Mouse (Mus musculus) cerebellum, postnatal 10 days (tissue): Measurements from ENCODE around the gene Commd1.

ENCODE experiments used
- DNase-seq, 2 experiments: peaks; one replicate each; pipeline ENCODE4 v3.0.0; 2021; ENCODE audit warnings: mixed read lengths in 2 of 2

The Commd1 gene

DNA sequence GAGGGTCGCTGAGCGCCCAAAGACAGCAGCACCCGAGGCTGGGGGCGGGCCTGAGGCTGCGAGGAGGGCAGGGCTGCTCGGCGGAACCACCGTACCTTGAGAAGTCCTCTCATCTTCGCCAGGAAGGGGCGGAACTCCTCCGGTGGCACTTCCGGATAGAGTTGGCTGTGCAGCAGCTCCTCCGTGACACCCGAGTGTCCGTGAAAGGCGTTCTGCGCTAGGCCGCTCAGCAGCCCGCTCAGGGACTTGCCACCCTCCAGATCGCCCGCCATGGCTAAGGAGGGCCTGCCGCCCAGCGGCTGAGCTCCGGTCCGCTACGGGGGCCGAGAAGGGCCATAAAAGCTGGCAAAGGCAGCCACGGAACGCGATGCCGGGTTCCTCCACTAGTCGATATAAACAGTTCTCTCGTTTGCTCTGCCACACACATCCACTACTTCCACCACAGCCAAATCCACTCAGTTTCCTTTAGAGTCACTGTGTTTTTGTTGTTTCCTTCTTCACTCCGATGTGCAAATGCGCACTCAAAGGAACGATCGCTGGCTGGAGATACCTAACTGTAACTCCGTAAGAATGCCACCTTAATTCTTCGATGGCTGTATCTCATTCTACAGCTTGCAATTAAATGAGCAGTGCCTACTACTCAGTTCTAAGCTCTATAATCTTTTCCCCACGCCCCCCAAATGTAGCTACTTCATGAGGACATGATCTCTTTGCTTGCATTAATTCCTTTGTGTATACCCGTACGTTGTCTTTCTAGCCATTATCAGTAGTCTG is at the start of gene Commd1, which contains the start of gene Gm28048:
Gene Commd1, minus strand, starts transcription at position 399 of the 774 bp plus-strand sequence.
Gene Gm28048, minus strand, starts transcription at position 107 of the 774 bp plus-strand sequence.
- DNase-seq = peak; percentile 99

DNA sequence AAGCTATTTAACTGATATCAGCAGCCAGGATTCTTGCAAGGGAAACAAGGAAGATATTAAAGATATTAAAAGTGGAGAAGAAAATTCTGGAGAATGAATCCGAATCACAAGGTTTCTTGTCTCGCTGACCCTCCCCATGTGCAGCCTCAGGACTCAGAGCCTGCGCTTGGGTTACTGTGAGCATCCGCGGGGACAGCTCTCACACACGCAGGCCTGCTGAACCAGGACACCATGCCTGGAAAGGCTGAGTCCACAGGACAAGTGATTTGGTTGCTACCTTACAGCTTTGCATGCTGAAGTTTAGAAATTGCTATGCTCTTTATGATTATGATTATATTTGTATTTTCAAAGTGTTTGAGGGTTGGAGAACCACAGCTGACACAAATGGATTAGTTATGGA is 47.2 kb upstream of the Commd1 start:
- DNase-seq = no peak

DNA sequence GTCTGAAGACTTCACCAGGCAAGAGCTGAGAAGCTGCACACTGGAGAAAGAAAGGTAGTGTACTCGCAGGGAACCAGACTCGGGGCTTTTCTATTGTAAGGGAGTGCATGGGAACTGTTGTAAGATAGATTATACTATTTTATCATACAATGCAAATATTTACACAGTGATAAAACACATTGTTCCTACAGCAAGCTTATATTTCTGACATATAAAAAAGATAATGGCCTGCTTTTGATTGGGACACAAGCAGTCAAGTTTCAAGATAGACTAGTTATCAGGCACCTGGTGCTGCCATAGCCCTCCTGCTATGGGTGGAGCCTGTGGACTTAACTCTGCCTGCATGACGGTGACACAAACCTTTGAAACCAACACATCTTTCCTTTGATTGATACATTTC is 46.8 kb upstream of the Commd1 start:
- no peak for DNase-seq

DNA sequence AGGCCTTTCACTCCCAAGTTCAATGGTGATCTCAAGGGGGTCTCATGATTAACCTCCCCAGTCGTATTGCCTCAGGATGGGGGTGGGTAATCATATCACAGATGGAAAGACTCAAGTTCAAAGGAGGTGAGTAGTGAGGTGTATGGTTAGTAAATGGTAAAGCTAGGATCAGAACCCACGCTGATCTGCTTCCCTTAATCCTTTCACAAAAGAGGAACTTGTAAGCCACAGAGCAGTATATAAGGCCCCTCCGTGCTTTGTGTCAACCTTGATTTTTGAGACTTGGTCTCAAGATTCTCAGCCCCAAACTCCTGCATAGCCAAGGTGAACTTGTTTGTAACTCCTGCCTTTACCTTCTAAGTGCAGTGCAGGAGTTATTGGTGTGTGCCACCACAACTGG is 42.0 kb upstream of the Commd1 start:
- no peak for DNase-seq

DNA sequence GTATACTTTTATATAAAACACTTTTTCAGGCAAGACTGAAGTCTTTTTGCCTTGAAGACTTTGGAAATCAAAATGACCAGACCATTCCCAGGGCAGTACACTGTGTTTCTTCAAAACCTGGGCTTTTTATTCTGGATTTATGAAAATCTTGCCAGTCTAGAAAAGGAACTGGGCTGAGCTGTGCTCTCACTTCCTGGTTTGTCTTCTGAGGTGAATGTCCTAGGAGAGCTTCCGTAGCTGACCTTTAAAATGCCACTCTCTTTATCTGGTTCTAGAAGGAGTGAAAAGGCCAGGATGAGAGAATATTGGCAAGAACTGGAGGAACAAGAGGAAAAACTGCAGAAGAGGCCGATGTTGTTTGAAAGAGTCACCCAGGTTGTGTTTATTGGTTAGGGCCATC is 41.0 kb upstream of the Commd1 start:
- no peak for DNase-seq

DNA sequence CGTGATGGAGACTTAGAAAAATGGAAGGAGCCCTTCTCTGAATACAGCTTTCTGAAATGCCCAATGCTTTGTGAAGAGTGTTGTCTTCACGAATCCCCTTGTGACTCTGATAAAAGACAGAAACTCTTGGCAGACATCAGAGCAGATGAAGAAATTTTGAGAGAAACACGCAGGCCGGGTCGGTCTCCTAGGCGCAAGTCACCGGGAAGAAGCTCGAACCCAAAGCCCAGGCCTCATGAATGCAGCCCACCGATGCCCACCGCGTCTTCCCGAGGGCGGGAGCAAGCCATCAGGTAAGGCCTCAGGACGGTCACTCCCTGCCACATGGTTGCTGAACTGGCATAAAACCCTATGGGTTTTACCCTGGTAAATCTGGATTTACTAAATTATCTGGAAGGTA is 38.7 kb upstream of the Commd1 start:
- DNase-seq = no peak

DNA sequence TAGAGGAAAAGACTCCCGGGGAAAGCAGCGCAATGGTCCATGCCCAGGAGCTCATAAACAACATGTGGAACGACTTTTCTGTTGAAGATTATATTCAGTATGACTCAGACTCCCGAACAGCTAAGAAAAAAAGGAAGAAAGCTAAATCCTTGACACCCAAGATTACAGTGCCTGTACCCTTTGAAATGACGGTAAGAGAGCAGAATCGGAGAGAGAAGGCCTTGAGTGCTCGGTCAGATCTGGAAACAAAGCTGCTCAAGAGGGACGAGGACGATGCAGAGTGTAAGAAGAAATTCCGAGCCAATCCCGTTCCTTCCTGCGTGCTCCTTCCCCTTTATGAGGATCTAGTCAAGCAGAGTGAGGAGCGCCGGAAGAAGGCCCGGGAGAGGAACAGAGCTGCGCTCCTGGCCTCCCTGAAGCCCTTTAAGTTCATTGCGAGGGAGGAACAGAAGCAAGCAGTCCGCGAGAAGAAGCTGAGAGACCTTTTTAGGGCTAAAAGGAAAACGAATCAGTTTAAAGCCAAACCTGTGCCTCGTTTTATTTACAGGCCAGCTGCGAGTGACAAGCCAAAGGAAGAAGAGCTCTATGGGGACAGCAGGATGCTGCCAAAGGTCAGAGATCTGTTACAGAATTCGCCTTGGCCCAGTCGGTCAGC is 38.1 kb upstream of the Commd1 start:
- DNase-seq = no peak

DNA sequence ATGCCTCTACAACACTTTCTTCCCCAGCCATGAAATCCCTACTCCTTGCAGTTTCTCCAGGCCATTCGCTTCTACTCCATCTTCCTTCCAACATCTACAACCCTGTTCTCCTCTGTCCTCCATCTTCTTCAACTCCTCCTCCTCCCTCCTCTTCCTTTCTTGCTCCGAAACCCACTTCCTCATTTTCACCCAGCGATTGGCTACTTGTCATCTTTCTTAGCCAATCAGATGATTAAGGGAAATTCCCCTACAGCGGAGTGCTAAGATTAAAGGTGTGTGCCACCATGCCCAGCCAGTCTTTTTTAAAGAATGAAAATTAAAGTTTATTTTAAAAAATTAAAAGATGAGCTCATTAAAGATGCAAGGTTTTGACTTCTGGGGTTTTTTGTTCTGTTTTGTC is 35.8 kb upstream of the Commd1 start:
- DNase-seq = no peak

DNA sequence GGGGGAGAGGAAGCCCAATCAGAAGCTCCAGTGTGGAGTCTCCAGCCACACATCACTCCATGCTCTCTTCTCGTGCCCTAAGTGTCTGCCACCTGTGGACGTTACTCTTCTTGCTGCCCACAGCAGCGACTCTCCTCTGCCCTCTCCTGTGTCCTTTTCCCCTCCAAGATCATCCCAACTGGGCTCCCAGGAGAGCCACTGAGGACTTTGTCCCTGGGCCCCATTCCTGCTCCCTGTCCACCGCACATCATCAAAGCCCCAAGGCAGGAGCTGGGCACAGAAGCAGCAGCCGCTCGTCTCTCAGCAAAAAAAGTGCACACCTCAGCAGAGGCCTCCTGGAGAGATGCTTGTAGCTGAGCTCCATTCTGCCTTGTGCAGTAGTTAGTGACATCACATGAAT is 32.8 kb upstream of the Commd1 start:
- DNase-seq = no peak

DNA sequence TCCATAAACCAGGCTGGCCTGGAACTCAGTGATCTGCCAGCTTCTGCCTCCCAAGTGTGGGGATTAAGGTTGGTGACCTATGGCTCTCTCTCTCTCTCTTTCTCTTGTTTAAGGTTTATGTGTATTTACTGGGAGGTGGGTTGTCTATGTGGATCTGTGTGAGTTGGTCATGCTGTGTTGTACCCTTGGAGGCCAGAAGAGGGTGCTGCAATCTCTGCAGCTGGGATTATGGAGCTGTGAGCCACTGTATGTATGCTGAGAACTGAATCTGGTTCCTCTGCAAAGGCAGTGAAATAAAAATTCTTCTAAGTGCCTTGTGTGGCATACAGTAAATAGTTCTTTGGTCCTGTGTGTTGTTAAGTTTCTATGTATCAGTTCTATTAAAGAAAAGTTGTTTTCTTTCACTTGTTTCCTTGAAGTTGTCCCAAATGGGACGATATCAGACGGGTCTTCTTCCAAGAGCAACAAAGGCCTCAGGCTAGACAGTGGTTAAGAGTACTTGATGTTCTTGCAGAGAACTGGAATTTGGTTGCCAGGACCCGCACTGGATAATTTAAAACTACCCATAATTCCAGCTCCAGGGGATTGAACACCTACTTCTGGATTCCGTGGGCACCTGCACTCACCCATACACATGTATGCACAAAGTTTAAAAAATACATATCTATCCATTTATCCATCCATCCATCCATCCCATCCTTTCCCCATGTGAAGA is 31.6 kb upstream of the Commd1 start:
- DNase-seq = no peak

DNA sequence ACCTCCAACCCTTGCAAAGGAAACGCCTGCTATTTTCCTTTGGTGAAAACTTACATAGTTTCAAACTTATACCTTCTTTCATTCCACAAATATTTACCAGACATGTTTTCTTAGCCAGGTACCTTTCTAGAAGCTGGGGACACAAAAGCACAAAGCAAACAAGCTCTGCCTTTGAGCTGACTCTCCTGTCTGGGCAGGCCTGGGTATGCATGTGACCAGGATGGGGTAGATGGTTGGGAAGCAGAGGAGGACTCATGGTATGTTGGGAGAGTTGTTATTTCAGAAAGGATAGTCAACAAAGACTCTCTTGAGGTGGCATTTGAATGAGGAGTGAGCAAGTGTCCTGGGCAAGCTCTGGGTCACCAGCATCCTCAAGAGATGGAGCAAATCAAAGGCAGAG is 30.9 kb upstream of the Commd1 start:
- DNase-seq = no peak

DNA sequence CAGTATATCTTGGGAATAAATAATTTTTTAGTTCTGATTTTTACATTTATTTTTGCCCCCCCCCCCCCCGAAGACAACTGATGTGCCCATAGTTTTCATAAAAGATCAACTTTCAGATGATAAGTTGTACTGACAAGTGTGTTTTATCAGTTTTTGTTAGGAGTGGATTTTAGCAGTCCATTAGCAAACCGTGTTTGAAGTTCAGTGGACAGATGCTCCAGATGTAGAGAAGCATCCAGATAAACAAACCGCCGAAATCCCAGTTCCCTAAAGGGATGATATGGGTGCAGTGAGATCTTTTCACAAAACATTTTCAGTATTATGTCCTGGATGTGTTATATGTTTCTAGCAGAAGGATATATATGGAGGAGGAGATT is 26.6 kb upstream of the Commd1 start:
- DNase-seq = no peak

DNA sequence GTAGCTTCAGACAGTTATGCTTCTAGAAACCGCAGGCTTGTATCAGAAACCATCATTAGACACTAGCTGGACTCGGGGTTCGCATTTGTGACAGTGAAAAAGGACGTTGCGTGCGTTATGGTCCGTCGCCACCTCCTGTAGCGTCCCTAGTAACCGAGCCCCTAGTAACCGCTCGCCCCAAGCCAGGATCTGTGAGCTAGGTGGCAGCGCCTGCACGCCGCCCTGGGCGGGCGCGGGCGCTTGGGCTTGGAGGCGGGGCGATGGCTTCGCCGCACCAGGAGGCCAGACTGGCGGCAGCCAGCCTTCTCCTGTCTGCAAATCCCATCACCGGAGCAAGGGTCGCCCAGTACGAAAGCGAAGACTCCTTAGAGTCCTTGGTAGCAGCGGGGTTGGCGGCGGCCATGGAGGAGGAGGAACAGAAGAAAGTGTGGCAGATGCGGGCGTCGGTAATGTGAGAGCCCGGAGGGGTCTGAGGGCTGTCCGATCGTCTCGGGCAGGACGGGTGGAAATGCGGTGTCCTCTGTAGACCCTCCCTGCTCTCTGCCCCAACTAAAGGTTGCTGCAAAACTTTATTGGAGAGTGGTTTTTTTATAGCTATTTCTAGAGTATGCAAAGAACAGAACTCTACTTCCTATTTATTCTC is 26.1 kb upstream of the Commd1 start:
- DNase-seq = peak; percentile 92 to 93

DNA sequence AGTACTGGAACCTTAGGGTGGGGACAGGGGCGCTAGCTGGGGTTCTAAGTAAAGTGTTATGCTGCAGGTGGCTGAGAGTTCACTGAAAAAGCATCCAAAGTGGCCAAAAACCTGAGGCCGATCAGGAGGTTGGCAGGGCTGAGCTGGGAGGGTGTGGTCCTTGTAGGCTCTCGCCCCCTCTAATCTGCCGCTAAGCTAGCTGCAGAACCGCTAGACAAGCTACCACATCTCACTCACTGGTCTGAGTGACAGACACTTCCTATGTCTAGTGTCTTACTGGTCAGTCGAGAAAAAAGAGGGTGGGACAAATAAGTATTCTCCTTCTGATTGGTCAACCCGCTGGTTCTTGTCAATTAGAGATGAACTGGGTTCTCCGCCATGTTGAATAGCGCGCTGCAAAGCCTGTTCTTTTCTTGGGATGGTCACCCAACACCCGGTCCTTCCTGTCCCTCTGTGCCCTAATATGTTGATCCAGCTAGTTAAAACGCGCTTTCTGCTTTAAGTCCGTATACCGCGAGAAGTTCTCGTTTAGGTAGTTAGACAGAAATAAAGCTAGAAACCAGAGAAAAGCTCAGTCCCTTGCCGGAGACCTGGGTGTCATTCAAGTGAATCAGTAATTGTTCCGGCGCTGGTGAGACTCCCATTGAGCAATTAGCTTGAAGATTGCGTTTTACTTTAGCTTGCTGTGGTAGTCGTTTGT is 25.4 kb upstream of the Commd1 start, which contains the start of gene Fam161a:
Gene Fam161a, plus strand, starts transcription at position 51 of the 700 bp plus-strand sequence.
- peak; percentile 88 to 93 for DNase-seq

DNA sequence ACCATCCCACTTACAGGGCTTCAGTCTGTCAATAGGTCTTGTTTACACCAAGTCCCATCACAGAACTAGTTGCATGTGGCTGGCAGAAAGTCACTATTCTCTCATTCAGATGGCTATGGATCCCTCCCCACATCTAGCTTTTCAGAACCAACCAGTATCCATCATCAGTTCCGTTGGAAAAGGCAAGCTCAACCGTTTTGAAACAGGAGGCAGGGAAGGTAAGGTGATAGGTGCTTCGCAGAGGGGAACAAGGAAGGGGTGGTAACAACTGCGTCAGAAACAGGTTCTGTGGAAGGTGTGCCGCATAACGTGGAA is 24.9 kb upstream of the Commd1 start:
- no peak for DNase-seq

DNA sequence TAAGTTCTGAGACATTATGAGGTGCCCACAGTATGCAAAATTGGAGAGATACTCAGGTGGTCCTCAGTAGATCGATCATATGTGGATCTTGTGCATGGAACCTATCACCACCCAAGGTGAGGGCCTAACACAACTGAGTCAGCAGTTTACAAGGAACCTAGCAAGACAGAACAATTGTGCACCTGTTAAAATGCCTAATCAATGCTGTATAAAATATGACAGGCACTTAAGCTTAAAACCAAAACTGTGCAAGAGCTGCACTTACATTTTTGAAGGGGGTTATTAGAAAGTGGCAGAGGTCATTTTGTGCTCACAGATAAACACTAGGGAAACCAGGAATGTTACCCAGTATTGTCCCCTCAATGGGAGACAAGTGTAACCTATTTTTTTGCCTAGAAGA is 23.1 kb upstream of the Commd1 start:
- no peak for DNase-seq

DNA sequence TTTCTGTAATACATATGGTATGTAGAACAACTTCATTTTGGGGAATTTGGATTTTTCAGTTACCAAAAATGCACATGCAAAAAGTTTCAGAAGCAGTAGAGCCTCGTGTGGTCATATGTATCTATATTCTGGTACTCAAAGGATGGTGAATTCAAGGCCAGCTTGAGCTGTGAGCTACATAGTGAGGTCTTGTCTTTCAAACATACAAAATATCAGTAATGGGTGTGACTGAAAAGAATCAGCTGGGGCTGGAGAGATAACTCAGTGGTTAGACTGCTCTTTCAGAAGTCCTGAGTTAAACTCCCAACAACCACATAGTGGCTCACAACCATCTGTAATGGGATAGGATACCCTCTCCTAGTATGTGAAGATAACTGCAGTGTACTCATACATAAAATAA is 16.1 kb upstream of the Commd1 start:
- DNase-seq = no peak

DNA sequence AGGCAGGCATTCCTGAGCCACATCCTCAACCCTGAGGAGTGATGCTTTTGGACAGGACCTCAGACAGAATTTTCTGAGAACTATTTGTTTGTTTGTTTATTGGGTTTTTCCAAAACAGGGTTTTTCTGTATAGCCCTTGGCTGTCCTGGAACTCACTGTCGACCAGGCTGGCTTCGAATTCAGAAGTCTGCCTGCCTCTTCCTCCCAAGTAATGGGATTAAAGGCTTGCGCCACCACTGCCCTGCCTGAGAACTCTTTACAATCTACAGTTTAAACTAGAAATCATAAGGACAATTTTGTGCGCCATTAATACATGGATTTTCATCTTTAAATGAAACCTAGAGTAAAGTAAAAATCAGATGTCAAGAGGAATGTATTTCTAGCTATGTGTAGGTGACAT is 13.3 kb upstream of the Commd1 start:
- no peak for DNase-seq

DNA sequence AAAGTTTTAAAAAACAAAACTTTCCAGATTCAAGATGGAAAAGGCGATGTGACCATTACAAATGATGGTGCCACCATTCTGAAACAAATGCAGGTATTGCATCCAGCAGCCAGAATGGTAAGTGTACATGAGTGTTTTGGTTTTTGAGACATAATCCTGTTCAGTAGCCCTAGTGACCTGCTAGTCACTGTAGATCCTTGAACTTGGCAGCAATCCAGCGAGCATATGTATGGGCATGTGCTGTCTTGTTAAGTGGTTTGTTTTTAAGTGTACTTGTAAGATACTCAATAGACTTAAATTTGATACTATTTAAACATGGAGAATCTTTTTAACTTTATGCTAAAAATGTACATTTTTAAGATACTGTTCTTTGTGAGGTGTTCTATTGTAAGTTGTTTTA is 12.1 kb upstream of the Commd1 start:
- peak; percentile 53 to 54 for DNase-seq

DNA sequence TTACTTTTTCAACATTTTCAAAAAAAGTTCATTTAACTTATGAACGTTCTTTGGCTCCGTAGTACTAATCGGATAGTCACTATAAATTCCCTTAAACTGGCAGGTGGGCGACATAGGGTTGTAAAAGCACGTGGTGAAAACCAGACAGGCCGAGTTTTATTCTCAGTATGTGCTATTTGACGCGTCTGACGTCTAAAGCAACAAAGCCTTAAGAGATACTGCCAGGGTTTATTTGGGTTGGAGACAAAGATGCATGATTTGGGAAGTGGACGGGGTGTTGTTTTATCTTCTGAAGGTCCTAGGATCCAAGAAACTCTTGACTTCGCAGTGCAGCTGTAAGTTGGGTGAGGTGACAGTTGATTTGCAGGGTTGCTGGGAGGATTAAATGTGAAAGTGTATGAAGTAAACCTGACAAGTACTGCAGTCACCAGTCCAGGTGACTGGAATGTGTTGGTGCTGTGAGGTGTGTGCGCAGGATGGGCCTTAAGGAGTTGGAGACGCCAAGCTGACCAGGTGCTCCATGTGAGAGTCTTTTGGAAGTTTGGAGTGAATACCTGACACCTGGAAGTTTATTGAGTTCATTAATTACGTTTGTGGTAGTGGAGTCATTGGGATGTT is 9.1 kb upstream of the Commd1 start:
- no peak for DNase-seq

DNA sequence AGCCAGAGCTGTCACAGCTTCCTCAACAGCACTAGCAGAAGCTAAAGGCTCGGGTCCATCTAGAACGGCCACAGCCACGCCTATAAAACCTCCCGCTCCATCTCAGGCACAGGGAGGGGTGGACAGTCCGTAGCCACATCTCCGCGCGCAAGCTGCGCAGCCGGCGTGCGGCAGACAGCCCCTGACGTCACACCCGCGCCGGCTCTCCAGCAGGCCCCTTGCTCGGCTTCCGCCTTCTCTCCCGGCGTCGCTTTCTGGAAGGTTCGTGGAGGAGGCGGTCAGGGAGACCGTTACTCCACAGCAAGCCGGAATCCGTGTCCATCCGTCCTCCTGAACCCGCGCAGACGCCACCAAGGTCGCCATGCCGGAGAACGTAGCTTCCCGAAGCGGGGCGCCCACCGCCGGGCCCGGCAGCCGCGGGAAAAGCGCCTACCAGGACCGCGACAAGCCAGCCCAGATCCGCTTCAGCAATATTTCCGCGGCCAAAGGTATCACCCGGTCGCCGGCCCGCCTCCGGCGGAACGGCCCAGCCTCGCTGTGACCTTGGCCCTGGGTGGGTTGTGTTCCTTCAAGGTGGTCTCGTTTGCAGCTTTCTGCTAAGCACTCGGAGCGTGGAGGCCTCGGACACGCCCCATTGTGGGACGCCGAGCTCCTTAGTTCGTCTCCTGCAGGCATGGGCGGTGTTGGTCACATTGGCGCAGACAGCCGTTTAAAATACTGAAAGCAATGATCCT is 8.4 kb upstream of the Commd1 start, which contains the start of gene Cct4:
Gene Cct4, plus strand, starts transcription at position 127 of the 734 bp plus-strand sequence.
- peak; percentile 96 to 98 for DNase-seq

DNA sequence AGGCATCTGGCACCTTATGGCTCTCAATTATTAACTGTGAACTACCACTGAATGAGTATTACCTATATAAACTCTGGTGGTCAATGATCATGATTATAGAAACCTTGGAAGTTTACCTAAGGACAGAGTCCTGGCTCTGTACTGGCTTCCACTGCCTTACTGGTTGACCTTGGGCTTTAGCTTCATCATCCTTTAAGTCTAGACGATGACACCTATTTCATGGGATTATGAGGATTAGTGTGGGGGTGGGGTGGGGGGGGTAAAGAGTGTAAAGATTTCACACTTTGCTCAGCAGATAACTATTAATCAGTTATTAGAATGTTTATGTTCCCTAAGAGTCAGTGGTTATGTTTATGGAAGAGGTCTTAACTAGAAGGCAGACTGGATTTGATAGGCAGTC is 7.6 kb upstream of the Commd1 start:
- no peak for DNase-seq
